Mouse (Mus musculus) CH12.LX (cell line): ENCODE data around the gene Slc4a8.

Experiments
- CTCF ChIP-seq, 2 experiments: IDR thresholded peaks in 1 of 2; conservative IDR thresholded peaks in 1 of 2; 2 replicates each; pipeline ENCODE4 v1.5.1; 2011 to 2012; ENCODE audit warnings: low read depth in 2 of 2, low read length in 2 of 2, improper control_type of control experiment in 1 of 2, inconsistent platforms in 1 of 2, mild to moderate bottlenecking in 1 of 2, moderate library complexity in 1 of 2
- EP300 ChIP-seq: IDR thresholded peaks from 2 replicates; pipeline ENCODE4 v1.6.1; 2011; ENCODE audit warnings: low read length, improper control_type of control experiment
- MAZ ChIP-seq: IDR thresholded peaks from 2 replicates; pipeline ENCODE4 v1.6.1; 2012; ENCODE audit warnings: low read depth, mild to moderate bottlenecking, inconsistent platforms, low read length, improper control_type of control experiment, moderate library complexity
- RCOR1 ChIP-seq: conservative IDR thresholded peaks from 2 replicates; pipeline ENCODE4 v1.6.1; 2012; ENCODE audit warnings: low read depth, mild to moderate bottlenecking, inconsistent platforms, low read length, improper control_type of control experiment
- SMC3 ChIP-seq: IDR thresholded peaks from 2 replicates; pipeline ENCODE4 v1.6.1; 2011; ENCODE audit warnings: low read depth, low read length, improper control_type of control experiment
- TBP ChIP-seq: conservative IDR thresholded peaks from 2 replicates; pipeline ENCODE4 v1.6.1; 2011; ENCODE audit warnings: low read depth, low read length, improper control_type of control experiment
- USF1 ChIP-seq: IDR thresholded peaks from 2 replicates; pipeline ENCODE4 v1.6.1; 2014; ENCODE audit warnings: low read depth, mild to moderate bottlenecking, inconsistent platforms, low read length, improper control_type of control experiment
- USF2 ChIP-seq: conservative IDR thresholded peaks from 2 replicates; pipeline ENCODE4 v1.6.1; 2011; ENCODE audit warnings: low read depth, low read length, improper control_type of control experiment

- no peak for TF ChIP-seq EP300
- no peak for TF ChIP-seq SMC3
- no peak for TF ChIP-seq USF1
- no peak for TF ChIP-seq CTCF (conservative IDR thresholded peaks at IDR 0.05 in 1 of 2, IDR thresholded peaks at IDR 0.05 in 1 of 2; ENCODE audit: low read depth in 2 of 2, low read length in 2 of 2)
- TF ChIP-seq USF2, result no peak
- TF ChIP-seq RCOR1, result no peak
- no peak for TF ChIP-seq MAZ
- no peak for TF ChIP-seq TBP
Measured at GRCm38 (mm10) chr15:100825249-100825856, 63.8 kb downstream of the Slc4a8 start.
